Mouse (Mus musculus) induced T-regulatory cell, adult 2 months (primary cell): ENCODE results near the gene Stx8.
A peak's percentile ranks its signal among the peaks of the same experiment; 100 is the strongest.

Experiments
- DNase-seq: peaks from one replicate; pipeline ENCODE4 v3.0.0-alpha.2; 2012; ENCODE audit warnings: low read depth

Gene Stx8

GRCm38 (mm10) chr11:68145586-68146455, 179.8 kb downstream of the Stx8 start:
- no peak for DNase-seq

DNA sequence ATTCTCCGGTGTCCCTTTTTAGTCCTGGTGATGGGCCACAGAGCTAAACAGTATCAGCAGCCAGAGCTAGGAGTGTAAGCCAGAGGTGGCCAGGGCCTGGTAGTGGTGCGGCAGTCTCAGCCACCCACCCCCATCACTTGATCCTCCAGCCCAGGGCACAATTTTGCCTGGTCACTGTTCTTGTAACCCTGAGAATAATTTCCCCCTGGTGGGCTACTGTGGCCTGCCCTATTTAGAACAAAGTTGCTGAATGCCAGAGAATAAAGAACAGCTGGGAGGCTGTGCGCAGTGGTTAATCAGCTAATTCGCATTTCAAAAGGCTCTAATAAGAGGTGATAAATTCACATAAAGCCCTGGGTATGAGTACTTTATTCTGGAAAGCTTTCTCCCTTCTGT, 180.5 kb downstream of the Stx8 start:
- DNase-seq, result no peak

- DNase-seq, result no peak
Observed at GRCm38 (mm10) chr11:68150938-68151337, 184.9 kb downstream of the Stx8 start.

- no peak for DNase-seq
Observed at GRCm38 (mm10) chr11:68155821-68156220, 189.8 kb downstream of the Stx8 start.

GRCm38 (mm10) chr11:68158166-68158565, 192.2 kb downstream of the Stx8 start:
- no peak for DNase-seq

GRCm38 (mm10) chr11:68159867-68160266, 193.9 kb downstream of the Stx8 start:
- no peak for DNase-seq

- DNase-seq, result no peak
Observed at GRCm38 (mm10) chr11:68164408-68164807, 198.4 kb downstream of the Stx8 start.

GRCm38 (mm10) chr11:68168427-68168826, 202.4 kb downstream of the Stx8 start:
- no peak for DNase-seq

DNA sequence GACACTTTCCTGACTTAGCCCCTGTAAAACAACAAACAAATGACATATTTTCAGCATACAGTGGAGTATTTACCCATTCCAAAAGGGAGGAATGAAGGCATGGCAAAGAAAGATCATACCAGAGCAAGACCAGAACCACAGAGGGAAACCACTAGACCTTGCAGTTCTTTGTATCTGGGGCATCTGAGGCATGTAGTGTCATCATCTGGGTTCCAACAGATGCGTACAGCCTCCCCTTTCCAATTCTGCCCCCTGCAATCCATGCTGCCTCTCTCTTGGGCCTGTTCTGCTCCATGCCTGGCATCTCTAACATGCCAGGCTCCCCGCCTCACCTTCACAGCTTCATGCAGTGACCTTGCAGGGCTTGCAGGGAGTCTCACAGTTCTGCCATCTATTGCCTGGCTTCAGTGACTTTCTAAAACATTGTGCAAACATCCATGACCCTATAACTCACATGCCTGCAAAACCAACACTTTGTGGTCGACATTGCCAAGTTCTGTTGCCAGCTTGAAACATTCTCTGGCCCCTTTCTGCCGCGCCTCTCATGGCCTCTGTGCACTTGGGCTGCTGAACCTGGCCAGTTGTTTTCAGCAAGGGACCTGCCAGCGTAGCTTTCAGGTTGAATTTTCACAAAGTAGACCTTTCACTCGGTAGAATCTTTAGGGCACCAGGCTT, 206.1 kb downstream of the Stx8 start:
- no peak for DNase-seq

DNA sequence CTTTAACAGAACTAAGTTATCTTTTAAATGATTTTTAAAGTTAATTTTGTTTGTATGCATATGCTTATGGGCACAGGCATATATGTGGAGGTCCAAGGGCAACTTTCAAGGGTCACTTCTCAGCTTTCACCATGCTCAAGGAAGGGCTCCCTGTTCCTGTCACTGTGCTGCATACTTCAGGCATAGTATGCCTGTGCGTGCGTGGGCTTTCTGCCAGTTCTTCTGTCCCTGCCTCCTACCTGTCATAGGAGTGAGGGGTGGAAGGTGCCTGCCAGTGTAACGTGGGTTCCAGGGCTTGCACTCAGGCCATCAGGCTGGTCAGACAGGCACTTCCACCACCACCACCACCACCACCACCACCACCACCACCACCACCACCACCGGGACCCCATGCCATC, 206.7 kb downstream of the Stx8 start:
- no peak for DNase-seq

- DNase-seq, result peak; percentile 51
Observed at GRCm38 (mm10) chr11:68176550-68176949, 210.6 kb downstream of the Stx8 start.

GRCm38 (mm10) chr11:68177415-68177814, 211.4 kb downstream of the Stx8 start:
- DNase-seq, result no peak

GRCm38 (mm10) chr11:68185647-68186046, 219.7 kb downstream of the Stx8 start:
- DNase-seq, result no peak

GRCm38 (mm10) chr11:68187242-68187641, 221.2 kb downstream of the Stx8 start:
- no peak for DNase-seq

DNA sequence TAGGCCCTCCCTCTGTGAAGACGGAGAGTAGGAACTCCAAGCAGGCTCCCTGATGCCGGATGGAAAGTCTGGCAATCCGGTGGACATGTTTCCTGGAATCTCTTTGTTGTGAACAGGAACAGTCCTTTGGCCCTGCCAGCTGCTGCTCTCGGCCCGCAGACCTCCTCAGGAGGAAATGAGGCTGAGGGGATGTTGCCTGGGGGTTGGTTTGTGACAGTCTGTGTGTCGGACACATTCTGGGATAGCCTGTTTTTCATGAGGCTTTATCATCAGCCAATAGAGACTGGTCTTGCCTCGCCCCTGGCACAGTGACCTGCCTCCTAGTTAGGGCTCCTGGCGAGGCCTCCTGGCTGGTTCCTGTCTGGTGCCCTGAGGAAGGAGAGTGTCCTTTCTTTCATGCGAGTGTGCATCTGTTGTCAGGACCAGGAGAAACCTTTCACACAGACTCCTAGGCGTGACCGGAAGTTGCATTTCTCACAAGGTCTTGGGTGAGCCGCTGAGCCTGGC, 222.8 kb downstream of the Stx8 start:
- DNase-seq, result no peak

GRCm38 (mm10) chr11:68190849-68191248, 224.9 kb downstream of the Stx8 start:
- no peak for DNase-seq

DNA sequence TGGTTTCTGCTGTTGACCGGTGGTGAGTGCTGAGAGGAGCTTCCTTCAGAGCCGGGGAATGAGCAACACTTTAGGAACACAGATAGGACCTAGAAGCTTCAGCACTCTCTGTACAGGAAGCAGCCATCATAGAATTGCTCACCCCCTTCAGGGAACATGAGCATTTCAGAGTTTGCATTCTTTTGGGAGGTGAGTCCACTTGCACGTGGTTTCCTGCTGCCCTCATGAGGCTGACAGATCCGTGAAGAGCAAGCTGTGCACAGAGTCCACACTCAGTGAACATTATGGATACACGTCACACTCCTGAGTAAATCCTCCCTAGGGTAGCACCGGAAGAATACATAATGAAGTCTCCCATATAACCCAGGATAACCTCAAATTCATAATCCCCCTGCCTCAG, 229.2 kb downstream of the Stx8 start:
- no peak for DNase-seq

- no peak for DNase-seq
Observed at GRCm38 (mm10) chr11:68195693-68196176, 229.7 kb downstream of the Stx8 start.

DNA sequence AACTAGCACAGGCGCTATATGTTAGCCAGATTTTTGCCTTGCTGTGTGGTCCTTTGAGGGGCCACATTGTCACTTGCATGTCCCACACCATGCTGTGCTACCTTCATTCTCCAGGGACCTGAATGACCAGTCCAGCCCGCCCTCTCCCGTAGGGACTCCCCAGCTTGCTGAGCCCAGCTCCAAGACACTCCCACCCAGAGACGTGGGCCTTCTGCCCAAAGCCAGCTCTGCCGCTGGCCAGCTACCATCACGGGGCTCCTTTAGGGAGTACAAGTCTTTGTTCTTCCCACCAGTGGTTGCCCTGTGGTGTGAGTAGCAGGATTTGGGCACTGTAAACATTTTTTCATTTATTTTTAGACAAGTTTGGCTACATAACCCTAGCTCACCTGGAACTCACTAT, 230.6 kb downstream of the Stx8 start:
- DNase-seq, result no peak

DNA sequence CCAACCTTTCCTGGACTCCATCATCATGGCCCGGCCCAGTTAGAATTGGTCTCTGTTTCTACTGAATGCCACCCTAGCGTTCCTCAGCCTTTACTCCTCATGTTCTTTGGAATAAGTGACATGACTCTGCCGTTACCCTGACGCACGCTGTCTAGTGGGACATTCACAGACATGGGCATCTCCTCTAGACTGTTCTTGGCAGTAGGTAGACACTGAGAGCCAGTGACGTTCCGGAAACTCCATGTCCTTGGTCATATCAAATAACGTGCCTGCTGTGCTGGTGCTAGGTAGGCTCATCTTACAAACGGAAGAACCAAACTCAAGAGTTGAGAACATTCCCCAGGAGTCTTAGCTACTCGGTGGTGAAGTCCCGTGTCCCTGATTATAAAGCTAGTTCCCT, 231.5 kb downstream of the Stx8 start:
- DNase-seq, result no peak

DNA sequence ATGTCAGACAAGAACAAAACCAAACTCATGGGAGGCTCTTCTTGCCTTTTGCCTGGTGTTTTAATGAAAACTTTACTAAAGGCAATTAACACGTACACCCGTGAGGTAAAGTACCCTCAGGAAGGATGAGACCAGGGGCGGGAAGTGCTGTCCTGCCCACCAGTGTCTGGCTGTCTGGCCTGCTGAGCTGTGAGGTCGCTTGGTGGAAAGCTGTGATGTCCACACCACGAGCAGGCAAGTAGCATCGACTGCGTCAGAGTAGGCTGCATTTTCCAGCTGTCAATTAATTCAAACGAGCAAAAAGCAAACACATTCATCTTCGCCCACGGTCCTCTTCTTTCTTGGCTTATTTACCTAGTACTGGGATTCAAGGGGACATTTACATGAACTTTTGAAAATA, 232.7 kb downstream of the Stx8 start:
- peak; percentile 65 for DNase-seq

DNA sequence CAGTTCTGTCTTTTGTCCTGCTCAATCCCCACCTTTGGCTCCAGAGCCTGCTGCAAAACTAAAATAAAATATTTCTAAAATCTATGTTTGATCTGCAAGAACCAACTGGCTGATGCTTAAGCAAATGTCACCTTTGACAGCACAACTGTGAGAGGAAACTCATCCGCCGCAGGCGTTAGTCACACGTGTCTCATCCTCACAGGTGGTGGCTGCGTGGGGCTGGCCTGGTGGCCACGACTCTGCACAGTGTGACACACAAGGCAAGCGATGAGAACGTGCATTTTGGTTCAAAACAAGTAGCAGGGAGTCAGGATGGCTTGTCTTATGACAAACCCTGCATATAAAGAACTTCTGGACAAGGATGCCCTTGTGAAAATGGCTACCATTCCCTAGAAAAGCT, 233.1 kb downstream of the Stx8 start:
- DNase-seq, result peak; percentile 82

DNA sequence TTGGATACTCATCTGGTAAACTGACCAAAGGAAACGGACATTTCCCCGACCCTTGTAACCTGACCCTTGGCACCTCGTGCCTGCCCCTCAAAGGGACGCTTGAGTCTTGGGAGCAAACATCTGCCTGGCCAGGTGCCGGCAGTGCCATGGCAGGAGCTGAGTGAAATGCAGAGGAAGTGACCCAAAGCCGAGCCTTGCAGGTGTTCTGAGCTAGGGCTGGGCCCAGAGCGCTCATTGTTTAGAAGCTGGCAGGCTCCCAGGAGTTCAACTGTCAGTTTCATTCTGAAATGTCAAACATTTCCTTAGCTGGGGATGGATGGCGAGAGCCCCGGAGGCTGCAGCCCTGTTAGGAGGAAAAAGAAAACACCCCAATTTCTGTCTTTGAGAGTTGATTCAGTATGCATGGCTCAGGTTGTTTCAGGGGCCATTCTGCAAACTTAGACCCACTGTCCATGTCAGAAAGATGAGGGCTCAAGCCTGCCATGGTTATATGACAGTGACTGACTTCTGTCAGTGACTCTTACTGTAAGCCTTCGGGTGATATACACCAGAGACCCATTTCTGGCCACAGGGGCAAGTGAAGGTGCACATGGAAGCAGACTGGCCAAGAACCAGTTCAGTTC, 233.9 kb downstream of the Stx8 start:
- DNase-seq, result peak; percentile 74
